Mouse (Mus musculus) forebrain, embryonic 11.5 days (tissue): ENCODE results near the gene Bcas3. TPM values are rescaled to one million over a fixed set of nuclear protein-coding genes. Genes with fewer than 3 reads are reported as not detected.

Experiments used
- ATAC-seq: fragments of 200-750 bp; cut with Nextera tagmentation; replicated peaks from 2 replicates; pipeline ENCODE4 v1.8.0; 2017; ENCODE audit warnings: moderate TSS enrichment; ENCODE audit not compliant: low FRiP score
- DNase-seq: peaks from one replicate; pipeline ENCODE4 v3.0.0-alpha.2; 2017; ENCODE audit warnings: low spot score
- H3K27ac ChIP-seq: fragments of 300-500 bp; sonication (generic); 2 replicates; pipeline ENCODE4 v1.5.1; 2014; ENCODE audit warnings: low read depth, low read length
- H3K27me3 ChIP-seq: fragments of 300-500 bp; sonication (generic); 2 replicates; pipeline ENCODE4 v1.6.1; 2014; ENCODE audit warnings: mild to moderate bottlenecking, low read length, mixed read lengths; ENCODE audit not compliant: control insufficient read depth, insufficient read depth
- H3K36me3 ChIP-seq: fragments of 300-500 bp; sonication (generic); 2 replicates; pipeline ENCODE4 v1.6.1; 2014; ENCODE audit warnings: mild to moderate bottlenecking, low read length, moderate library complexity, mixed read lengths; ENCODE audit not compliant: control insufficient read depth, insufficient read depth
- H3K4me1 ChIP-seq: fragments of 300-500 bp; sonication (generic); replicated peaks from 2 replicates; pipeline ENCODE4 v1.6.1; 2014; ENCODE audit warnings: low read length, mixed read lengths; ENCODE audit not compliant: control insufficient read depth, insufficient read depth
- H3K4me2 ChIP-seq: fragments of 300-500 bp; sonication (generic); 2 replicates; pipeline ENCODE4 v1.6.1; 2014; ENCODE audit warnings: low read depth, mild to moderate bottlenecking, low read length, moderate library complexity, mixed read lengths; ENCODE audit not compliant: severe bottlenecking
- H3K4me3 ChIP-seq: fragments of 300-500 bp; sonication (generic); 2 replicates; pipeline ENCODE4 v1.5.1; 2014; ENCODE audit warnings: low read depth, low read length
- H3K9ac ChIP-seq: fragments of 300-500 bp; sonication (generic); 2 replicates; pipeline ENCODE4 v1.6.1; 2014; ENCODE audit warnings: low read length
- H3K9me3 ChIP-seq: fragments of 300-500 bp; sonication (generic); 2 replicates; pipeline ENCODE4 v1.6.1; 2016; ENCODE audit warnings: low read length, mixed read lengths; ENCODE audit not compliant: control insufficient read depth
- WGBS: fragments of 180-500 bp; shearing (Covaris S2); extraction: QIAGEN DNeasy Blood & Tissue Kit; methylation state at CpG from one replicate; pipeline ENCODE4 v1.1.7; 2014; 5-methylcytosine and 5-hydroxymethylcytosine counted together
- polyA plus RNA-seq: library from polyadenylated mRNA; unstranded; fragments of >200 nt; fragmentation: Nextera tagmentation; extraction: Ambion mirVana; gene quantifications from 2 replicates; pipeline ENCODE4 v1.2.1, GENCODE M21; 2014

The Bcas3 gene
- polyA plus RNA-seq, 1 experiment from 2014 or later: 17.9 TPM

- DNase-seq: no peak
- WGBS: 60% methylated on average over 3 of the region's 3 CpGs
- H3K36me3 ChIP-seq: no peaks in the 10 kb centered on the region
- H3K4me1 ChIP-seq: no peaks in the 10 kb centered on the region
- H3K9me3 ChIP-seq: no peaks in the 10 kb centered on the region
- H3K9ac ChIP-seq: no peak overlapping the region
- no peaks in the 10 kb centered on the region for H3K27me3 ChIP-seq
- no peak overlapping the region for H3K4me2 ChIP-seq
- no peak for ATAC-seq
- no peak overlapping the region for H3K4me3 ChIP-seq
- no peak overlapping the region for H3K27ac ChIP-seq
These were observed 75.3 kb downstream of the Bcas3 start for GRCm38 (mm10) chr11:85428227-85428626.

GRCm38 (mm10) chr11:85430743-85431448 lies 77.9 kb downstream of the Bcas3 start:
- no peak overlapping the region for H3K4me2 ChIP-seq
- WGBS: 64% methylated on average over 11 of the region's 11 CpGs
- no peaks in the 10 kb centered on the region for H3K9me3 ChIP-seq
- no peaks in the 10 kb centered on the region for H3K4me1 ChIP-seq
- ATAC-seq: no peak
- H3K36me3 ChIP-seq: no peaks in the 10 kb centered on the region
- DNase-seq: no peak
- H3K27me3 ChIP-seq: no peaks in the 10 kb centered on the region
- no peak overlapping the region for H3K27ac ChIP-seq
- no peak overlapping the region for H3K4me3 ChIP-seq
- H3K9ac ChIP-seq: no peak overlapping the region

- 91% methylated on average over 5 of the region's 5 CpGs for WGBS
- Histone ChIP-seq H3K4me1 (no peaks in the 10 kb centered on the region), H3K9me3 (no peaks in the 10 kb centered on the region), H3K27ac (no peak overlapping the region), H3K36me3 (no peaks in the 10 kb centered on the region), H3K4me2 (no peak overlapping the region), H3K4me3 (no peak overlapping the region), H3K27me3 (no peaks in the 10 kb centered on the region), H3K9ac (no peak overlapping the region)
- ATAC-seq (no peak), DNase-seq (no peak)
These were observed 94.4 kb downstream of the Bcas3 start for GRCm38 (mm10) chr11:85447375-85447774.

DNA sequence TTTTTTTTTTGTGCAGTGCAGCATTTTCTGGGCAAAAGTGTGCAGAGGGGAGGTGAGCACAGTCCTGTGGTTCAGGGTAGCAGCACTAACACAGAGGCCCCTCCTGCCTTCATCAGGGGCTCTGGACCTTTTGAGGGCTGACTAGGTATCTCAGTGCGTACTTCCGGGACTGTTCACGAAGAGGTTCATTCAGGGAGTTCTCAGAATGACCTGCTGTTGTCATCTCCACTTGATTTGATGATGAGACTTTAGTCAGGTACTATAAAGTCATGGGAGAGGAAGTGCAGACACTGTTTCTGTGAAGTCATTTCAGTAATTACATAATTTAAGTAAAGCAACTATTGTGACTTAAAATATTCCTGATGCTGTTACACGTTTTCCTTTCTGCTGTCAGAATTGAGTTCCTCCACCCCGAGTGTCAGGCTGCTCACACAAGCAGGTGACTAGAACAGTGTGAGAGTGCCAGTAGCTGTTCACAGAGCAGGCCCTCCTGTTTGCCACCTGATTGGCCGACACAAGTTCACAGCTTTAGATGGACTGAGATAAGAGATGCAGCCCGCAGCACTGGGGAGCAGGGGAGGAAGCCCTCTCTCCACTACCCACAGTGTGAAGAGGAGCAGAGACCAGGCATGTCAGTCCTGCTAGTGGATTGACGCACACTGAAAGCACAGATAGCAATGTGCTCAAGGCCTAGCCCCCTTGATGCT lies 100.8 kb downstream of the Bcas3 start:
- Histone ChIP-seq H3K4me1 (no peaks in the 10 kb centered on the region), H3K36me3 (no peaks in the 10 kb centered on the region), H3K9me3 (no peaks in the 10 kb centered on the region), H3K4me2 (no peak overlapping the region), H3K4me3 (no peak overlapping the region), H3K27me3 (no peaks in the 10 kb centered on the region), H3K9ac (no peak overlapping the region), H3K27ac (no peak overlapping the region)
- DNase-seq (no peak), ATAC-seq (no peak)
- 78% methylated on average over 8 of the region's 8 CpGs for WGBS

GRCm38 (mm10) chr11:85454305-85454682 lies 101.3 kb downstream of the Bcas3 start:
- Histone ChIP-seq H3K27ac (no peak overlapping the region), H3K4me3 (no peak overlapping the region), H3K36me3 (no peaks in the 10 kb centered on the region), H3K9ac (no peak overlapping the region), H3K4me1 (no peaks in the 10 kb centered on the region), H3K4me2 (no peak overlapping the region), H3K9me3 (no peaks in the 10 kb centered on the region), H3K27me3 (no peaks in the 10 kb centered on the region)
- 93% methylated on average over 5 of the region's 5 CpGs for WGBS
- DNase-seq: no peak
- no peak for ATAC-seq

- Histone ChIP-seq H3K9me3 (no peaks in the 10 kb centered on the region), H3K9ac (no peak overlapping the region), H3K4me3 (no peak overlapping the region), H3K27me3 (no peaks in the 10 kb centered on the region), H3K27ac (no peak overlapping the region), H3K36me3 (no peaks in the 10 kb centered on the region), H3K4me2 (no peak overlapping the region), H3K4me1 (no peaks in the 10 kb centered on the region)
- DNase-seq (no peak), ATAC-seq (no peak)
- WGBS: 83% methylated on average over 7 of the region's 7 CpGs
These were observed 108.6 kb downstream of the Bcas3 start for GRCm38 (mm10) chr11:85461536-85461935.

DNA sequence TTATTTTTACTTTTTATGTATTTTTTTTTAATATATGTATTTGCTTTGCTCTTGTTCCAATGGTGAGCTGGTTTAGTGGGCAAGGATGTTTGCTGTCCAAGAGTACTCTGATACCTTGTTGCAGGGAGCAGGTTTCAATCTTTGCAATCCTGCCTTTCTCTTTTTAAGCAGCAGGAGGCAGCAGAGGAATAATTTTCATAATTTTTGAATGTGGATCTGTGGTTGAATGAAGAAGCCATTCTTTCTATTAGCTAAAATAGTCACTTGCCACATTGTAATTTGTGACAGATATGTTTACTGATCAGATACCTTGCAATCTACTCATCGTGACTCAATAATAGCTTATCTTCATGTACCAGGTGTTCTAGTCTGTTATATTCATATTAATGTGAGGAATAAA lies 116.6 kb downstream of the Bcas3 start:
- no peaks in the 10 kb centered on the region for H3K36me3 ChIP-seq
- no peak overlapping the region for H3K4me2 ChIP-seq
- DNase-seq (no peak), ATAC-seq (no peak)
- H3K9ac ChIP-seq: no peak overlapping the region
- H3K27me3 ChIP-seq: no peaks in the 10 kb centered on the region
- 89% methylated on average over 1 of the region's 1 CpGs for WGBS
- H3K4me1 ChIP-seq: peaks cover 3% of the 10 kb centered on the region; the same call in 1 of the 2 replicates
- H3K27ac ChIP-seq: no peak overlapping the region
- no peaks in the 10 kb centered on the region for H3K9me3 ChIP-seq
- H3K4me3 ChIP-seq: no peak overlapping the region

DNA sequence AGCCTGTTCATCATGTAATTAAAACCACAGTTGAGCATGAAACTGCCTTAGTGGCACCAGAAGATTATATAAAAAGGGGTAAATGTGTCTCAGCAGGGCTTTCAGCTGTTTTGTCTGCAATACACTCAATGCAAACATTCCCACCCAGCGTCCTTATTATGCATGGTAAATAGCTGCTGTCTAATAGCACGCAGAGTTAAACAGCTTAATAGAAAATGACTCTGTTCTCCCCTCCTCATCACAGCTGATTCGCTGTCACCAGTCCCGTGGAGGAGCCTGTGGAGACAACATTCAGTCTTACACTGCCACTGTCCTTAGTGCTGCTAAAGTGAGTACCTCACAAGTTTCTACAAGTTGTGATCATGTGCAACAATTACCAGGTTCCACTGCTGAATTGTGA lies 117.5 kb downstream of the Bcas3 start:
- Histone ChIP-seq H3K27me3 (no peaks in the 10 kb centered on the region), H3K36me3 (no peaks in the 10 kb centered on the region), H3K9ac (no peak overlapping the region), H3K4me1 (peaks cover 3% of the 10 kb centered on the region; the same call in 1 of the 2 replicates), H3K9me3 (no peaks in the 10 kb centered on the region), H3K27ac (no peak overlapping the region), H3K4me2 (no peak overlapping the region), H3K4me3 (no peak overlapping the region)
- DNase-seq (no peak), ATAC-seq (no peak)
- WGBS: 25% methylated on average over 4 of the region's 4 CpGs

GRCm38 (mm10) chr11:85474326-85474725 lies 121.4 kb downstream of the Bcas3 start:
- Histone ChIP-seq H3K27ac (no peak overlapping the region), H3K27me3 (no peaks in the 10 kb centered on the region), H3K4me2 (no peak overlapping the region), H3K36me3 (no peaks in the 10 kb centered on the region), H3K4me1 (peaks cover 3% of the 10 kb centered on the region; the same call in 1 of the 2 replicates), H3K4me3 (no peak overlapping the region), H3K9me3 (no peaks in the 10 kb centered on the region), H3K9ac (no peak overlapping the region)
- ATAC-seq (no peak), DNase-seq (no peak)
- 37% methylated on average over 12 of the region's 12 CpGs for WGBS
